Mouse (Mus musculus) embryonic facial prominence, embryonic 10.5 days (tissue): ENCODE measurements at regions not wholly inside any gene's neighbourhood (a gene's known extent, or its start where the extent isn't known, plus 50 kb on each side); places are given as distances from the start of the nearest gene placed in this dataset.

Experiments used
- DNase-seq: peaks from one replicate; pipeline ENCODE4 v3.0.0-alpha.2; 2017; ENCODE audit warnings: low spot score
- H3K27ac ChIP-seq: fragments of 300-500 bp; sonication (generic); replicated peaks from 2 replicates; pipeline ENCODE4 v1.5.1; 2016; ENCODE audit warnings: mild to moderate bottlenecking
- H3K27me3 ChIP-seq: fragments of 300-500 bp; sonication (generic); replicated peaks from 2 replicates; pipeline ENCODE4 v1.6.1; 2016; ENCODE audit warnings: low read depth, mild to moderate bottlenecking; ENCODE audit not compliant: poor library complexity, severe bottlenecking
- H3K36me3 ChIP-seq: fragments of 300-500 bp; sonication (generic); replicated peaks from 2 replicates; pipeline ENCODE4 v1.6.1; 2016; ENCODE audit warnings: mild to moderate bottlenecking, moderate library complexity
- H3K4me1 ChIP-seq: fragments of 300-500 bp; sonication (generic); 2 replicates; pipeline ENCODE4 v1.6.1; 2016
- H3K4me3 ChIP-seq: fragments of 300-500 bp; sonication (generic); 2 replicates; pipeline ENCODE4 v1.5.1; 2016; ENCODE audit warnings: mild to moderate bottlenecking, moderate library complexity
- H3K9me3 ChIP-seq: fragments of 300-500 bp; sonication (generic); 2 replicates; pipeline ENCODE4 v1.6.1; 2016; ENCODE audit warnings: mild to moderate bottlenecking
- WGBS: fragments of 180-500 bp; shearing (Covaris S2); methylation state at CpG from one replicate; pipeline ENCODE4 v1.1.7; 2016; 5-methylcytosine and 5-hydroxymethylcytosine counted together

- 87% methylated on average over 4 of the region's 4 CpGs for WGBS
- no peaks in the 10 kb centered on the region for H3K9me3 ChIP-seq
- no peak for DNase-seq
- H3K36me3 ChIP-seq = no peaks in the 10 kb centered on the region
- H3K27me3 ChIP-seq = no peaks in the 10 kb centered on the region
- H3K4me3 ChIP-seq = no peak overlapping the region
- no peaks in the 10 kb centered on the region for H3K4me1 ChIP-seq
- H3K27ac ChIP-seq = no peak overlapping the region
Measured at GRCm38 (mm10) chr6:139198601-139199000, 303.2 kb downstream of the Rergl start.

- no peaks in the 10 kb centered on the region for H3K36me3 ChIP-seq
- no peaks in the 10 kb centered on the region for H3K9me3 ChIP-seq
- H3K27me3 ChIP-seq = no peaks in the 10 kb centered on the region
- no peak overlapping the region for H3K27ac ChIP-seq
- 77% methylated on average over 8 of the region's 8 CpGs for WGBS
- no peaks in the 10 kb centered on the region for H3K4me1 ChIP-seq
- DNase-seq = no peak
- H3K4me3 ChIP-seq = no peak overlapping the region
Measured at GRCm38 (mm10) chr6:139186431-139186830, 315.3 kb downstream of the Rergl start.

- Histone ChIP-seq H3K27ac (no peak overlapping the region), H3K4me3 (no peak overlapping the region), H3K4me1 (no peaks in the 10 kb centered on the region), H3K36me3 (no peaks in the 10 kb centered on the region), H3K27me3 (no peaks in the 10 kb centered on the region), H3K9me3 (no peaks in the 10 kb centered on the region)
- 93% methylated on average over 6 of the region's 6 CpGs for WGBS
- no peak for DNase-seq
Measured at GRCm38 (mm10) chr6:139160352-139160751, 341.4 kb downstream of the Rergl start.

GRCm38 (mm10) chr6:139159741-139160140, 342.0 kb downstream of the Rergl start:
- WGBS = 81% methylated on average over 4 of the region's 4 CpGs
- Histone ChIP-seq H3K4me3 (no peak overlapping the region), H3K4me1 (no peaks in the 10 kb centered on the region), H3K9me3 (no peaks in the 10 kb centered on the region), H3K36me3 (no peaks in the 10 kb centered on the region), H3K27ac (no peak overlapping the region), H3K27me3 (no peaks in the 10 kb centered on the region)
- DNase-seq = no peak

- no peaks in the 10 kb centered on the region for H3K9me3 ChIP-seq
- no peaks in the 10 kb centered on the region for H3K4me1 ChIP-seq
- DNase-seq = no peak
- H3K4me3 ChIP-seq = no peak overlapping the region
- no peaks in the 10 kb centered on the region for H3K36me3 ChIP-seq
- 79% methylated on average over 1 of the region's 1 CpGs for WGBS
- H3K27ac ChIP-seq = no peak overlapping the region
- no peaks in the 10 kb centered on the region for H3K27me3 ChIP-seq
Measured at GRCm38 (mm10) chr6:139154802-139155201, 347.0 kb downstream of the Rergl start.

- Histone ChIP-seq H3K4me3 (no peak overlapping the region), H3K9me3 (no peaks in the 10 kb centered on the region), H3K36me3 (no peaks in the 10 kb centered on the region), H3K4me1 (no peaks in the 10 kb centered on the region), H3K27me3 (no peaks in the 10 kb centered on the region), H3K27ac (no peak overlapping the region)
- 84% methylated on average over 6 of the region's 6 CpGs for WGBS
- no peak for DNase-seq
Measured at GRCm38 (mm10) chr6:139135693-139136092, 366.1 kb downstream of the Rergl start.

GRCm38 (mm10) chr6:139132083-139132679, 369.6 kb downstream of the Rergl start:
- Histone ChIP-seq H3K9me3 (no peaks in the 10 kb centered on the region), H3K4me3 (no peak overlapping the region), H3K36me3 (no peaks in the 10 kb centered on the region), H3K4me1 (no peaks in the 10 kb centered on the region), H3K27me3 (no peaks in the 10 kb centered on the region), H3K27ac (no peak overlapping the region)
- no peak for DNase-seq
- 88% methylated on average over 15 of the region's 15 CpGs for WGBS

GRCm38 (mm10) chr6:139108263-139108662, 393.5 kb downstream of the Rergl start:
- no peaks in the 10 kb centered on the region for H3K4me1 ChIP-seq
- 83% methylated on average over 6 of the region's 6 CpGs for WGBS
- no peaks in the 10 kb centered on the region for H3K27me3 ChIP-seq
- DNase-seq = no peak
- no peaks in the 10 kb centered on the region for H3K9me3 ChIP-seq
- H3K4me3 ChIP-seq = no peak overlapping the region
- H3K36me3 ChIP-seq = no peaks in the 10 kb centered on the region
- no peak overlapping the region for H3K27ac ChIP-seq

GRCm38 (mm10) chr6:139103397-139103796, 398.4 kb downstream of the Rergl start:
- no peak overlapping the region for H3K27ac ChIP-seq
- no peak overlapping the region for H3K4me3 ChIP-seq
- no peak for DNase-seq
- H3K9me3 ChIP-seq = no peaks in the 10 kb centered on the region
- H3K36me3 ChIP-seq = no peaks in the 10 kb centered on the region
- WGBS = 76% methylated on average over 3 of the region's 3 CpGs
- no peaks in the 10 kb centered on the region for H3K27me3 ChIP-seq
- no peaks in the 10 kb centered on the region for H3K4me1 ChIP-seq

GRCm38 (mm10) chr6:139099273-139099672, 402.5 kb downstream of the Rergl start:
- H3K4me1 ChIP-seq = no peaks in the 10 kb centered on the region
- no peak overlapping the region for H3K27ac ChIP-seq
- H3K36me3 ChIP-seq = no peaks in the 10 kb centered on the region
- no peaks in the 10 kb centered on the region for H3K27me3 ChIP-seq
- no peak for DNase-seq
- H3K9me3 ChIP-seq = no peaks in the 10 kb centered on the region
- WGBS = 91% methylated on average over 11 of the region's 11 CpGs
- H3K4me3 ChIP-seq = no peak overlapping the region

GRCm38 (mm10) chr6:139075433-139075832, 417.1 kb upstream of the Igbp1b start:
- H3K9me3 ChIP-seq = no peaks in the 10 kb centered on the region
- H3K27ac ChIP-seq = no peak overlapping the region
- 69% methylated on average over 4 of the region's 4 CpGs for WGBS
- no peaks in the 10 kb centered on the region for H3K27me3 ChIP-seq
- H3K4me1 ChIP-seq = no peaks in the 10 kb centered on the region
- no peak for DNase-seq
- H3K4me3 ChIP-seq = no peak overlapping the region
- no peaks in the 10 kb centered on the region for H3K36me3 ChIP-seq

- DNase-seq = no peak
- Histone ChIP-seq H3K9me3 (no peaks in the 10 kb centered on the region), H3K36me3 (no peaks in the 10 kb centered on the region), H3K27me3 (no peaks in the 10 kb centered on the region), H3K27ac (no peak overlapping the region), H3K4me3 (no peak overlapping the region), H3K4me1 (no peaks in the 10 kb centered on the region)
- 77% methylated on average over 3 of the region's 3 CpGs for WGBS
Measured at GRCm38 (mm10) chr6:139027696-139028095, 369.4 kb upstream of the Igbp1b start.

- Histone ChIP-seq H3K27ac (no peak overlapping the region), H3K4me1 (no peaks in the 10 kb centered on the region), H3K4me3 (no peak overlapping the region), H3K27me3 (no peaks in the 10 kb centered on the region), H3K36me3 (no peaks in the 10 kb centered on the region), H3K9me3 (no peaks in the 10 kb centered on the region)
- no peak for DNase-seq
- 86% methylated on average over 4 of the region's 4 CpGs for WGBS
Measured at GRCm38 (mm10) chr6:139014526-139014925, 356.2 kb upstream of the Igbp1b start.

- Histone ChIP-seq H3K9me3 (no peaks in the 10 kb centered on the region), H3K36me3 (no peaks in the 10 kb centered on the region), H3K4me3 (no peak overlapping the region), H3K27ac (no peak overlapping the region), H3K27me3 (no peaks in the 10 kb centered on the region), H3K4me1 (no peaks in the 10 kb centered on the region)
- no peak for DNase-seq
- 86% methylated on average over 4 of the region's 4 CpGs for WGBS
Measured at GRCm38 (mm10) chr6:139010501-139010900, 352.2 kb upstream of the Igbp1b start.
